Mouse (Mus musculus) ES-Bruce4 (cell line): Measurements from ENCODE around the gene Gm21677. TPM values are rescaled to one million over a fixed set of nuclear protein-coding genes. Genes with fewer than 3 reads are reported as not detected.
"Not testable (repeated sequence)": the region's sequence is repeated elsewhere in the genome, so short reads cannot be mapped to it uniquely, and the experiment has no call there.

Experiments
- H3K27ac ChIP-seq: 2 replicates; pipeline ENCODE4 v1.5.1; 2012; ENCODE audit warnings: low read length, inconsistent platforms; ENCODE audit not compliant: insufficient read depth
- H3K27me3 ChIP-seq: 2 replicates; pipeline ENCODE4 v1.6.1; 2012; ENCODE audit warnings: mild to moderate bottlenecking, low read length, inconsistent platforms; ENCODE audit not compliant: control insufficient read depth, poor library complexity, insufficient read depth, severe bottlenecking
- H3K36me3 ChIP-seq: 2 replicates; pipeline ENCODE4 v1.6.1; 2012; ENCODE audit warnings: inconsistent platforms, mild to moderate bottlenecking, low read length, moderate library complexity; ENCODE audit not compliant: control insufficient read depth, poor library complexity, insufficient read depth, severe bottlenecking
- H3K4me1 ChIP-seq: one replicate; pipeline ENCODE4 v1.8.1; 2011; ENCODE audit warnings: low read length; ENCODE audit not compliant: control insufficient read depth, insufficient read depth
- H3K4me3 ChIP-seq: 2 replicates; pipeline ENCODE4 v1.5.1; 2011; ENCODE audit warnings: low read depth, mild to moderate bottlenecking, low read length
- H3K9ac ChIP-seq: 2 replicates; pipeline ENCODE4 v1.6.1; 2012; ENCODE audit warnings: low read depth, mild to moderate bottlenecking, inconsistent platforms; ENCODE audit not compliant: poor library complexity, severe bottlenecking
- H3K9me3 ChIP-seq: replicated peaks from 2 replicates; pipeline ENCODE4 v1.6.1; 2012; ENCODE audit warnings: mild to moderate bottlenecking, low read length, inconsistent platforms; ENCODE audit not compliant: control insufficient read depth, poor library complexity, insufficient read depth, severe bottlenecking
- polyA plus RNA-seq: library from polyadenylated mRNA; stranded (reverse); fragments of >200 nt; gene quantifications from 2 replicates; pipeline ENCODE4 v1.2.4, GENCODE M21; 2011; ENCODE audit warnings: low read depth; ENCODE audit not compliant: missing spikeins, insufficient read depth, insufficient read length

Gm21677 gene
- not detected in 2 replicates for polyA plus RNA-seq

DNA sequence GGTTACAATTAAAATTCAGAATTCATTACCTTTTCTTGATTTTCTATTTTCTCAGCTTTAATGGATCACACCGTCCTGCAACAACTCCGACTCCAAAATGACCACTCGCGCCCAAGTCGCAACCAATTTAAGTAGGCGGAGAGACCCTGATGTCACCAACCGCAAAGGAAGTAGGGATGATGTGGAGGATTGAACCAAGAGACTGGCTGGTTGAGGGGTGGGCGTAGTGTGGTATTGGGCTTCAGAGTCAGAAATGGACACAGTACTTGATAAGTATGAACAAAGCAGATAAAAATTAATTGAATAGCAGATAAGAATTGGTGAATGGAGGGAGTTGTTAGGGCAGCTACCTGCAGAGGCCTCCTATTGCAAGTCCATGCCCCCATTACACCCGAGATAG is at the start of gene Gm21677:
TSS of gene Gm21677 (minus strand) at position 101 of the 400 bp plus-strand sequence.
- not testable (repeated sequence) for H3K4me1 ChIP-seq, H3K27me3 ChIP-seq, H3K27ac ChIP-seq, H3K36me3 ChIP-seq, H3K9ac ChIP-seq, H3K4me3 ChIP-seq, H3K9me3 ChIP-seq

DNA sequence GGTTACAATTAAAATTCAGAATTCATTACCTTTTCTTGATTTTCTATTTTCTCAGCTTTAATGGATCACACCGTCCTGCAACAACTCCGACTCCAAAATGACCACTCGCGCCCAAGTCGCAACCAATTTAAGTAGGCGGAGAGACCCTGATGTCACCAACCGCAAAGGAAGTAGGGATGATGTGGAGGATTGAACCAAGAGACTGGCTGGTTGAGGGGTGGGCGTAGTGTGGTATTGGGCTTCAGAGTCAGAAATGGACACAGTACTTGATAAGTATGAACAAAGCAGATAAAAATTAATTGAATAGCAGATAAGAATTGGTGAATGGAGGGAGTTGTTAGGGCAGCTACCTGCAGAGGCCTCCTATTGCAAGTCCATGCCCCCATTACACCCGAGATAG is 39.0 kb upstream of the Gm21677 start, which contains the start of gene Gm21693:
TSS of gene Gm21693 (minus strand) at position 101 of the 400 bp plus-strand sequence.
- H3K4me3 ChIP-seq, H3K36me3 ChIP-seq, H3K9ac ChIP-seq, H3K27ac ChIP-seq, H3K4me1 ChIP-seq, H3K9me3 ChIP-seq, H3K27me3 ChIP-seq: not testable (repeated sequence)

DNA sequence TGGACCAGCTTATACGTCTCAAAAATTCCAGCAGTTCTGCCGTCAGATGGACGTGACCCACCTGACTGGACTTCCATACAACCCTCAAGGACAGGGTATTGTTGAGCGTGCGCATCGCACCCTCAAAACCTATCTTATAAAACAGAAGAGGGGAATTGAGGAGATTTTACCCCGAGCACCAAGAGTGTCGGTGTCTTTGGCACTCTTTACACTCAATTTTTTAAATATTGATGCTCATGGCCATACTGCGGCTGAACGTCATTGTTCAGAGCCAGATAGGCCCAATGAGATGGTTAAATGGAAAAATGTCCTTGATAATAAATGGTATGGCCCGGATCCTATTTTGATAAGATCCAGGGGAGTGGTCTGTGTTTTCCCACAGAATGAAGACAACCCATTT is 34.4 kb upstream of the Gm21677 start:
- H3K36me3 ChIP-seq, H3K4me1 ChIP-seq, H3K27me3 ChIP-seq, H3K9ac ChIP-seq, H3K9me3 ChIP-seq, H3K27ac ChIP-seq, H3K4me3 ChIP-seq: not testable (repeated sequence)

Other genes with a start within 250 kb of the Gm21677 start
- not detected in 2 replicates for gene Gm21693, start 38.9 kb upstream of the Gm21677 start, polyA plus RNA-seq
- not detected in 2 replicates for gene Gm21704, start 103.7 kb upstream of the Gm21677 start, polyA plus RNA-seq
- not detected in 2 replicates for gene Gm21708, start 103.7 kb upstream of the Gm21677 start, polyA plus RNA-seq